Mouse (Mus musculus) CD4-positive helper T cell, adult 2 months (primary cell): ENCODE results near the gene Prrt2.

ENCODE experiments used
- DNase-seq: peaks from one replicate; pipeline ENCODE4 v3.0.0-alpha.2; 2012; ENCODE audit warnings: low read depth, missing footprints, low spot score

The Prrt2 gene

DNA sequence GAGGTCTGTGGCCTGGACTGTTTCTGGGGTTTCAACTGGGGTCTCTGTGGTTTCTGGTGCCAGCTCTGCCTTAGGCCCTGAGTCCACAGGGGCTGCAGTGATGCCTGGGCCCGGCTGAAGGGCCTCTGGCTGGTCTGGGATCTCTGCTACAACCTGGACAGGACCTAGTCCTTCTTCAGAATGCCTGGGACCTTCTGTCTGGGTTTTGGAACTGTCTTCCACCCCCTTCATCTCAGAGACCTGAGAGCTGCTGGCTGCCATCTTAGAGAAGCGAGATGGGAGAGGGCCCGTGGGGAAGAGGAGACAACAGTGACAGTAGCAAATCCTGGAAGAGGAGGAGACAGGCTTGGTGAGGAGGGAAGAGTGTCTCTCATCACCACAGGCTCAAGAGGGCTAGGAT, 980 bp downstream of the Prrt2 start:
- no peak for DNase-seq

DNA sequence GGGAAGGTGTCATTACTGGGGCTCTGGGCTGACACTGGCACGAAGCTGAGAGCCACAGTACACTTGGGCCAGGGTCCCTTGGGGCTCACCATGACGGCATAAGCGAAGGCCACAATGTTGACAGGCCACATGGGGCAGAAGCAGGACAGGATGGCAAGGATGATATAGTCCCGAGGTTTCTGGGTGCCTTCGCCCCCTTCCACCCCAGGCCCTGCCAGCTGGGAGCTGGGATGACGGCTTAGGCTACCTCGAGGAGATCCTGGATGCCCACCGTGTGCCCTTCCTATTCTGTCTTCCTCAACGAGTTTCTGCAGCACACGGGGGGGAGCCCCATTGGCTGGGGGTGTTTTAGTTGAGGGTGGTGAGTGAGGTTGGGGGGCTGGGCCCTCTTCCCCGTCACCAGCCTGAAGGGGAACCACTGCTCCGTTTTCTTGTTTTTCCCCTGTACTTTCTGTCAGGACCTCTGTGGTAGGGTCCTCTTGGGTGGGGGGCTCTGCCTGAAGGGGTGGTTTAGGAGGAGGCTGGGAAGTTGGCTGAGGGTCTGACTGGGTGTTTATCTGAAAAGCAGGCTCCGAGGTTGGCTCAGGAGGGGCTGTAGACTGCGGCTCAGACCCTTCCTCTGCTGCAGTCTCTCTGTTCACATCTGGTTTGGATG, 1.6 kb downstream of the Prrt2 start:
- DNase-seq, result no peak

DNA sequence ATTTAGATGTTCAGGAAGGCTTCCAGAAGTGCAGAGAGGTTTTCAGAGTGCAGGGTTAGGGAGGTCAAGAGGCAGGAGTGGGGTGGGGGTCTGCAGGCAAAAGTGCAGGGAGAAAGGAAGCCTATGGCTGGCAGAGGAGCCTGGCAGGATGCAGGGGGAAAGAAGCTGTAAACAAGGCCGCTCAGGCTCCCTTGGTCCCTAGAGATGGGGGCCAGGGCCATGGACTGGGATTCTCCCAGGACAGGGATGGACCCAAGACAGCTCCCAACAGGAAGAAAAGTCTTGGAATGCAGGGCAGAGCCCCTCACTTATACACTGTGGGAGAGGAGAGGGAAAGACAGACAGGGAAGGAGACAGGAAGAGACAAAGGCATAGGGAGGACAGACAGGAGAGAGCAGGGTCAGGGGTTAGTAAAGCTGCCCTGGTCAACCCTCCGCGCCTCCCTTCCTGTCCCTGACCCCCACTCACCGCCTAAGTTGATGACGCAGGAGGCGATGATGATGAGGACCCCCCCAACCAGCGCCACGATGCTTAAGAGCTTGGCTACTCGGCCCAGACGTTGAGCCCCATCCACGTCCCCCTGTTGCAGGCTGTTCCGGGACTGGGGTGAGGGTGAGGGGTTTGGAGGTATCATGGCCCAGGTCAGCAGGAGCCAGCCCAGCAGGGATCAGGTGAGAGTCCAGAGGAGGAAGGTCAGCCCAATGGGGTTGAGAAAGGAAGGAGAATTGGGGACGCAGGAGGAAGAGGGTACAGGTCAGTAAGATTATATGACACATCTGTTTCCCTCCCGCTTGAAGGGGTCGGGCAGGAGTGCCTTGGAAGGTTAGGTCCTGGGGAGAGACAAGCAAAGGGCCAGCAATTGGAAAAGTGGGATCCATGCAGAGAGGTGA, 2.4 kb downstream of the Prrt2 start:
- DNase-seq, result no peak

DNA sequence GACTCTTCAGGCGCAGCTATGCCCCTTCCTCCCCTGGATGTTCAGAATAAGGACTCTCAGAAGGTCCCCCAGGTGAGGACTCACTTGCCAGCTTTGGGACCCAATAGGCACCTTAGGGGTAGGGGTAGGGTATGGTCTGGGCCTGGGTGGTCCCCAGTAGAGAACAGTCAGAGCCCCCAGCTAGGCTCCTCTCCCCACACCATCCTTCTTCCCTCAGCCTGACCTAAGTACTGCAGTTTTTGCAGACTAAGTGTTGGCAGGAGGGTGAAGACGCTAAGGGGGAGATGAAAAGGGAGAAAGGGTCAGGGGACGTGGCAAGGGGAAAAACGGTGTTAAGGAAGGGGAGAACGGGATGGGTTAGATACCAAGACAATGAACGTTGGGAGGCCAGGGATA, 3.1 kb downstream of the Prrt2 start:
- DNase-seq, result no peak

DNA sequence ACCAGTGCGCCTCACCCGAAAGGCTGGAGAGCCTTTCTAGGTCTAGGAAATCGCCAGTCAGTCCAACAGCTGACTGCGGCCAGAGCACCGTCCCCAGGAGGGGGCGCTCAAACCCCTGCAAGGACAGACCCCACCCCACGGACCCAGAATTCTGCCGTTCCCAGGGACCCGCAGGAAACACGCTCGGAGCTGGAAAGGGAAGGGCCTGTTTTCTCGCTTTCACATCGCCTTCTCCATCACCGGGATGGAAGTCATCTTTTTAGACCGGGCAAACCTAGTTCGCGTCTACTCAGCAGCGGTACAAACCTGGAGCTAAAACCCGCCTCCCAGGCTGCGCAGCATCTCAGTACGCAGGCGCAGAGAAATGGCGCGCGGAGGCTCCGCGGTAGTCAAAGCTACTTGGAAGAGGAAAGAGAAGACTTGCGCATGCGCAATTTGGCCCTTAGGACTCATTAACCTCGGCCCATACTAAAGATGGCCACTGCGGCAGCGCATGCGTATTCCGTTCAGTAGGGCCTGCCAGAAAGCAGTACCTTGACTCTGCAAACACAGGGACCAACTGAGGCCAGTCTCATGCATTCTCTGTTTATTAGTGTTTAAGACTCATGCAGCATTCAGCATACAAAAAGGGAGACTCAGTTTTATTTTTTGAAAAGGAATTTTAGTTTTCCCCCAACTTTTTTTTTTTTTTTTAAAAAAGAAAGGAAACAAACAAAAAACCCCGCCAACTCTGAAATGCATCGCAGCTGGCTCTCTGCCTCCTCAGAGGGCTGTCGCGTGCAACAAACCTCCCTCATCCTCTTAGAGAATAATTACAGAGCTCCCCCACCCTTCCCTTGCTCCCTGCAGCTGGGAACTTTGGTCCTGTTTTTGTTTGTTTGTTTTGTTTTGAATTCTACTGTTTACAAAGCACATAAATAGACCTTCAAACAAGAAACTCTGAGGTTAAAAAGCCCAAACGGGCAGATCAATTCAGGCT, 3.8 kb downstream of the Prrt2 start, which contains the start of gene Pagr1a:
Pagr1a (minus strand) TSS at position 382 of the 979 bp plus-strand sequence.
- peak; percentile 99 for DNase-seq

DNA sequence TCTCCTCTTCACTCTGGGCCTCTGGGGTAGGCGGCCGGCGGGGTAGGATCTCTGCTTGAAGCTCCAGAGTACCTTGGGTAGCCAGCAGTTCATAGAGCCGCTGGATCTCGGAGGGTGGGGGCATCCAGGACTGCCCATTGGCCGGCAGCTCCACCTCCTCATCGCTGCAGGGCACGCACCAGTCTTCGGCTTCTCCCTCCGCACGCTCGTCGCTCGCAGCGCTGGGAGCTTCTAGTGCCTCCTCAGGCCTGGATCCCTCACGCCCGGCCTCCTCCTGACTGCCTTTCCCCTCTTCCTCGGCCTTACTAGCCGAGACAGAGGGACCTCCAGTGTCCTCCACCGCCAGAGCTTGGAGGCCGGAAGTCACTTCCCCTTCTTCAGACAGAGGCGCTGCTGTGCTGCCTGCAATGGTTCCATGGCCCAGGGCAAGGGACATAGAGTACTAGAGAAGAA, 4.5 kb downstream of the Prrt2 start:
- DNase-seq, result no peak

DNA sequence TGATC, 4.7 kb downstream of the Prrt2 start, which contains the start of gene Pagr1b:
Pagr1b (minus strand) TSS at position 4 of the 5 bp plus-strand sequence.
- DNase-seq, result no peak

DNA sequence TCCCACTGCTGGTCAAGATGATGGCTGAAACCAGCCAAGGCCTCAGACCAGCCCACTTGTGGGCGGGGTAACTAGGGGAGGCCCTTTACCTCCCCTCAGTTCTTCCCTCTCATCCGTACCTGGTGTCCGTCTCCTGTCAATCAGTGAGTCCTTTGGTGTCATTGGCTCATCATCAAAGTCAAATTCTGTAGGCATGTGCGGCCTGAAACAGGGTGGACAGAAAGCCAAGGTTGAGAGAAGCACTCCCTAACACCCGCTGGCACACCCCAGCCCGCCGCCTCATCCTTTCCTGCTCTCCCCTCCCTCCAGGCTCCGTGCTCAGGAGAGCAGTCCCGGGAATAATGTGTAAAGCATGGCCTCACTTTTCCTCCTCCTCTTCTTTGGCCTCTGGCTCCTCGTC, 4.9 kb downstream of the Prrt2 start:
- DNase-seq, result peak; percentile 47

DNA sequence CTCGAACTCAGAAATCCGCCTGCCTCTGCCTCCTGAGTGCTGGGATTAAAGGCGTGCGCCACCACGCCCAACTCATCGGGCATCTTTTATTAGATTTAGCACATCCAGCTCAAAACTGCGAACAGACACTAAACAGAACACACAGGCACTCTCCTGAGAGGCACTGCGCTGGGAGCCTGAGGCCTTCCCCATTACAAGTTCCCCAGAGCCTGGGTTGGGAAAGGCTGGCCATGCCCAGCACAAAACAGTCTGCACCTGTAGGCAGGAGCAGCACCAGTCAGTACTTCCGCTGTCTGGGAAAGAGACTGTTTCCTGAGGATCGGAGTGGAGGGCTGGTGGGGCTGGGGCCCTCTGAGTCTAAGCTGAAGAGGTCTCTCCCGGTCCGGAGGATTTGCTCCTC, 6.0 kb downstream of the Prrt2 start:
- DNase-seq, result no peak

DNA sequence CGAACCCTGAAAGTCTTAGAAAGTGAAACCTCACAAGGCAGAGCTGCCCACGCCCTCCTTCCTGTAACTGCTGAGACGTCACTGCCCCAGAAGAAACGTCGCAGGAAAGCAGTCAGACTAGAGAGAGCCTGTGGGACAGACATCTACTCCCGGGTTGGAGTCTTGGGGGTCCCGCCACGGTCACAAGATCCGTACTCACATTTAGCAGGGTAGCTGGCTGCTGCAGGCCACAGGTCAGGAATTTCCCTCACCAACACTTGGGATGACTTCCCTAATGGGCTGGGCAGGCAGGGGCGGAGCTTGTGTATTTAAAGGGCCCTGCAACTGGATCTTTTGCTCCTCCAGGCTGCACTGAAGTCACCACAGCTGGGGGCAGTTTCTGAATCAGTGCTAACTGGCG, 6.7 kb downstream of the Prrt2 start, which contains the start of gene Mvp:
Mvp (minus strand) TSS at position 302 of the 400 bp plus-strand sequence.
- peak; percentile 85 for DNase-seq

DNA sequence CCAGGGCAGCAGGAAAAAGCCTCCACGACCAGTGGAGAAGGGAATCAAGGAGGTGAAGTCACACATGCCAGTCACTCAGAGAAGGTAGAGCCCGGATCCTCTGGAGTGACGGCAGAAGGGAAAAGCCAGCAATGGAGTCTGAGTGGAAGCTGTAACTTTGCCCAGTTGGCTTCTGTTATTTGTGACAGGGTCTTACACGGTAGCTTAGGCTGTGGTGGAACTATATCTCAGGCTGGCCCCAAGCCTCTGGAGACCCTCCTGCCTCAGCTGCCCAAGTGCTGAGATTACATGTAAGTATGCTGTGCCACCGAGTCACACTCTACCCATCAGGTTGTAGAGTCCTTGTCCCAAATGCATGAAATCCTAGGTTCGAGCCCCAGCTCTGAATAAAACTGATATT, 7.6 kb downstream of the Prrt2 start:
- DNase-seq, result no peak

DNA sequence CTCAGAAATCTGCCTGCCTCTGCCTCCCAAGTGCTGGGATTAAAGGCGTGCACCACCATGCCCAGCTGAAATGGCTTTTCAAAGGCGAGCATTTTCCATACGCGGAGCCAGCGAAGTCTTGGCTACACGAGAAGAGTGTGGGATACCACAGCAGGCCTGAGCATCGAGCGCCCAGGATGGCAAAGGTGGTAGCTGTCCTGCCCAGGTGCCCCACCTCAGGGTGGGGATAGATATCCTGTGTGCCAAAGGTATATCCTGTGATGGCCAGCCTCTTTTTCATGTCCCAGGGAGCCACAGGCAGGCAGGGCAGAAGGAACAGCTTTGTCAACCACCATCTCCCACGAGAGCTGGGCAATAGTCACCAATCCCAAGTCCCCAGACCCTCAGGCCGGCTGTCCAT, 8.2 kb downstream of the Prrt2 start:
- no peak for DNase-seq

DNA sequence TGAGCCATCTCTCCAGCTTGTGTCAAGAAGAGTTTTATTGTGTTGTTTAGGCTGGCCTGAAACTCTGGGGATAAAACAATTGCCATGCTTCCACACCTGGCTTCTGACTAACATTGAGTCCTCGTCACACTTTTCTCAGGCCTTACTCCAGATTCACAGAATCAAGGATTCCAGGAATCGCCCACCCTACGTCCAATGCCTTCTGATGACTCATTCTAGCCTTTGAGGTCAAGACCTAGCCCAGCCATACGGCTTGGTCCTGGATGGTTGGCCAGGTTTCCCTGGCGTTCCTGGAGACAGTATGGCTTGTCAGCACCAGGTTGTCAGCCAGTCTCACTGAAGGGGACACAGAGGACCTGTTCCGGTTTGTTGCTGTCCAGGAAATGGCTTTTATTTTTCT, 8.6 kb downstream of the Prrt2 start:
- no peak for DNase-seq

DNA sequence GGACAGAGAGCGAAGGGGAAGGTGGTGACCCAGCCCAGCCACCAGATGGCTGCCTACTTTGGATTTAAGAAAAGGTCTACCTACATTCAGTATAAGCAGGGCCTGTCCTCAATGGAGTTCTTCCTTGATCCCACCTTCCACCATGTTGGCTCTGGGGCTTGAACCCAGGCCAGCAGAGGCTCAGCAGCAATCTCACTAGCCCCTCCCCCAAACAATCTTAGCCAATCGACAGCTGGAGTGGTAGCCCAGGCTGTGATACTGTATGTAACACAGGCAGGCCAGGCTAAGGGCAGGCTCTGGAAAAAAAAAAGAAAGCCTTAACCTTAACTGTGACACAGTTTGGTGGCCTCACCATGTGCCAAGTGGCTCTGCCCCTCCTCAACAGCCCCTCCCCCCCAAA, 9.3 kb downstream of the Prrt2 start:
- DNase-seq, result no peak

DNA sequence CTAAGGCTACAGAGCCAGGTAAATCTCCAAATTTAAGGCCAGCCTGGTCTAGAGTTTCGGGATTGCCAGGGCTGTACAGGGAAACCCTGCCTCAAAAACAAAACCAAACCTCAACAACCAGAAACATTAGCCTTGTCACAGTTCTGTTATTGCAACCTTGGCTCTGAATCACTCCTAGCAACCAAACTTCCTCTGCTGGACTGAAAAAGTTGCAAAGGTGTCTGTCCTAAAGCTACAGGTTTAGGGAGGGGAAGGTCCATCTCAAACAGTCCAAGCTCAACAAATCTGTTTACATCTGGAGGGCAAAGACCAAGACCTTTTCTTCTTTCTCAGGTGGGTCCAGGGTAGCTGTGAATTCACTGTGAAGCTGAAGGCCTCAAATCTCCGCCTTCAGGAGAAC, 10.0 kb downstream of the Prrt2 start:
- no peak for DNase-seq

DNA sequence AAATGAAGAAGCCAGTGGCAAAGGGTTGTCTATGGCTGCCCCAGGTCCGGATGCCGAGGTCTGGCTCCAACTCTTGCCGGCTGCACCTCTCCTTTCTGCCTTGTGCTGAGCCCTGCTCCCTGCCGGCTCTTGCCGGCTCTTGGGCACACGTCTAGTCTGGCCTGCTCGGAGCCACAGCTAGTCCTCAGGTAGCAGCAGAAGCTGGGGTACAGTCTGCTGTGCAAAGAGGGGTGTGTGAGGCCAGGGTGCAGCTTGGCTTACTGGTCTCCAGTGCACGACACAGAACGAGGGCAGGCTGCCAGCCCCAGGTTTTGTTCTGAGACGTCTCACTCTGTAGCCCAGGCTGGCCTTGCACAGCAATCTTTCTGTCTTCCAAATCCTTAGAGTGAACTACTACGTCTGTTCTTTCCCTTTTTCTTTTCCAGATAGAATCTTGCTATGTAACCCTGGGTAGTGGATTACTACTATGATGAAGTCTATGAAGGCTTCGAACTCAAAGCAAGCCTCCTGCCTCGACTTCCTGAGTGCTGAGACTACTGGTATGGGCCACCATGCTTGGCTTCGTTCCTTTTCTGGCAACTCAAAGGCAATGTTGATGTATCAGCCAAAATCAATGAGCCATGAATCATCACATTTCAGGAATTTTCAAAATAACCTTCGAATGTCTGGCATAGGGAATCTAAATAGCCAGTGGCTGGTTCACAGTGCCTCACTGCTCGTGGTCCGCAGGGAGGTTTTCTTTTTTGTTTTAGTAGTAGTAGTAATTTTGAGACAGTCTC, 11.5 kb downstream of the Prrt2 start:
- no peak for DNase-seq

DNA sequence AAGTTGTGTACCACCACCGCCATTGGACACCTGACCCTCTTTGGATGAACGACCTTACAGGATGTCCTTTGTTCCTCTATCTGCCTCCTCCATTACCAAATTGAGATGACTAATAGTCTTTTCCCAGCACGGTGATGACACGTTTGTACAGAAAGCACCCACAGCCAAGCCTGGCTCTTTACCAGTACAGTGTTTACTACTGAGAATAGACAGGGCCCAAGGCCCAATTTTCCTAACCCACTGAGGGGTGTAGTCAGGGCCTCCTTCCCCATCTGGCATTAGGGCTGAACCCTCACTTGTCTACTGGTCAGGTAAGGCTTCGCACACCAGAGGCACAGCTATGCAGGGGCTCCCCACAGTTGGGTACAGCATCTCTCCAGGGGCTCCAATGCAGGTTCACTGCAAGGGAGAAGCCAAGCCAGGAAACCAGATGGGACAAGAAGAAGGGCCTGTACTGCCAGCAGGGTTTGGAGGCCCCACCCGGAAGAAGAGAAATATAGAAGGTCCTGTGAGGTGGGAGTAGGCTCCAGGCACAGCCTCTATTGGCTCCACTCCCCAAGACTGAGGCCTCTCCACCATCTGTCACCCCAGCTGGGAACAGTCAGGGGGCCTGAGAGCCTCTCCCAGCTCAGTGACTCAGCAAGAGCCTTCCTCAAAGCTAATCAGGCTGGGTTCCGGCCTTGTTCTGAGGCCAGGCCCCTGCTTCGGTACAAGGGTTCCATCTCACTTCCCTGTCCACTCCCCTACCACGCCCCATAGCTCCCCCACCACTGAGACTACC, 12.6 kb downstream of the Prrt2 start:
- DNase-seq, result no peak

DNA sequence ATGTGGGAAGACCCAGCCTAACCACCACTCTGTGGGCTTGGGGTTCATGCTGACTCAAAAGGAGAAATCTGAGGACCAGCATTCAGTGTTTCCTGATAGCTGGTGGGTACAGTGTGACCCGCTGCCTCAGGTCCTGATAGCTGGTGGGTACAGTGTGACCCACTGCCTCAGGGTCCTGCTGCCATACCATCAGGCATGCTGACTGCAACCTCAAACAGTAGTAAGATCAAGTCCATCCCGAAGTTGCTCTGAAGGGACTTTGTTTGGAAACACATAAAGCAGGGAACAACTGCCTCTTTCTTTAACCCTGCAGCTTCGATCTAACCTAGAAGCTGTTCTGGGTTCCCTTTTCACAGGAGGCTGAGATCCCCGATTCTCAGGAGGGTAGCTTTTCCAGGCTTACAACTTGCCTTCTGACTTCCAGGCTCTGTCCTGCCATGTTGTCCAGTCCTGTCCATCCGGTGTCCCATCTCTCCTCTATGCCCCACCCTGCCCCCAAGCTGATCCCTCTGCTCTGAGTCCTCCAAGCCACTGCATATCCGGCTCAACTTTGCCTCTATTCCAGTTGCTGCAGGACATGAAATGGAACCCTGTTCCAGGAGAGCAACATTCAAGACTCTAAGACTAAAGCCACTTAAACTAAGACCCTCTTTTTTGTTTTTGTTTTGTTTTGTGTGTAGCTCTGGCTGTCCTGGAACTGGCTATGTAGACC, 13.5 kb downstream of the Prrt2 start:
- DNase-seq, result no peak

DNA sequence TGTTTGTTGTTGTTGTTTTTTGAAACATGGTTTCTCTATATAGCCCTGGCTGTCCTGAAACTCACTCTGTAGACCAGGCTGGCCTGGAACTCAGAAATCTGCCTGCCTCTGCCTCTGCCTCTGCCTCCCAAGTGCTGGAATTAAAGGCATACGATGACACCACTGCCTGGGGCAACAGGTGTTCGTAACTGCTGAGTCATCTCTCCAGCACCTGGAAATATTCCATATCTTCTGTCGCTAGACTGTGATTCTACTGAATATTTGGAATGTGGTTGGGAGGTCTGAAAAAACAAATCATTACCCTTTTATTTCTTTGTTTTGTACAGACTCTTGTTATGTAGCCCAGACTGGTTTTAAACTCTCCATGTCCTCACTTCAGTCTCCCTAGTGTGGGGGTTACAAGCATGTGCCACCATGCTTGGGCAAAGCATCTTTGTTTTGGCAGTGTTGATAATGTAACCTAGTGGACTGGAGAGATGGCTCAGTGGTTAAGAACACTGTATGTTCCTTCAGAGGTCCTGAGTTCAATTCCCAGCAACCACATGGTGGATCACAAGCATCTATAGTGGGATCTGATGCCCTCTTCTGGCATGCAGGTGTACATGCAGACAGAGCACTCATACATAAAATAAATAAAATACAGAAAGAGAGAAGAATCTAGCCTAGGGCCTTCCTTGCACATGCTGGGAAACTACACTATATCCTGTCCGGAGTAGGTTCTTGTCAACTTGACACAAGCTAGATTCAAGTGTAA, 16.7 kb downstream of the Prrt2 start:
- DNase-seq, result no peak
